Mouse (Mus musculus) lung, adult 18-20 months (tissue): ENCODE measurements around the gene Cxcr4.
A peak's percentile ranks its signal among the peaks of the same experiment; 100 is the strongest.
"Not testable (repeated sequence)": the region's sequence is repeated elsewhere in the genome, so short reads cannot be mapped to it uniquely, and the experiment has no call there.

Source experiments
- DNase-seq, 2 experiments: peaks; one replicate each; pipeline ENCODE4 v3.0.0; 2022; ENCODE audit warnings: mixed read lengths in 2 of 2

Gene Cxcr4

DNA sequence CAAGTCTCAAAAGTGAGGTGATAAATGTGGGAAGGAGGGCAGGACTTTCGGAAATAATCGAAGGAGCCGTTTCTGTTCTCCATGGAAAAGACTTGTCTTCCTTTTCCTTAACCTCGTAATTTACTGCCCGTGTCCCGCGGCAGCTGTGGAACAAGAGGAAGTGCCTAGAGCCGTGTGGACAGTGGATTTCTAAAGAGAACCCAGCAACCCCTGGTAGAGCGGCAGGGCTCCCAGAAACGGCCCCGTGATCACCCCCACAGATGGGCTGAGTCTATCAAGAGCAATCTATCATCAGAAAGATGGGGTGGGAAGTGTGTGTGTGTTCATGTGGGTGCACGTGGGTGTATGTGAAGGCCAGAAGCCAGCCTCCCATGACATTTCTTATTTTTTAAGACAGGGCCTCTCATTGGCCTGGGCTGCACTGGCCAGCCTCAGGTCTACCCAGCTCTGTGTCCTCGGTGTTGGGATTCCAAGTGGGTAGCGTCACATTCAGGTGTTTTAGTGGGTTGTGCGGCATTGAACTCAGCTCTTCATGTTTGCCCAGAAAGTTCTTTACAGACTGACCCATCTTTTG, 5.2 kb upstream of the Cxcr4 start:
- no peak for DNase-seq

DNA sequence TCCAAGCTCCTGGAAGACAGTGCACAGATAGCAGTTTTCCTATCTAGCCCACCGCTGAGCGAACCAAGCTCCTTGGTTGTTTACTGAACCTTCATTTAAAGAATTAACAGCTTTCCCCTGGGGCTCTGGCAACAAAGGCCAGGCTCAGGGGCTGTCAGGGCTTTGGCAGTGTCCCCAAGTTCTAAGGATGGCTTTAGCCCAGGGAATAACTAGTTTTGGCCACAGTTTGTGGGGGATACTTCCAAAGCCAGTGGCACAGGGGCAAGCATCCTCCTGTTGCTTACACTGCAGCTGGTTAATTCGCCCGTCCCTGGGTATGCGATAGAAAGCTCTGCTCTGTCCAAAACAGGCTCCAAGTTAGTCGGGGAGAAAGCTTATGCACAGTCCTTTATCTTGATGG, 3.4 kb upstream of the Cxcr4 start:
- no peak for DNase-seq

DNA sequence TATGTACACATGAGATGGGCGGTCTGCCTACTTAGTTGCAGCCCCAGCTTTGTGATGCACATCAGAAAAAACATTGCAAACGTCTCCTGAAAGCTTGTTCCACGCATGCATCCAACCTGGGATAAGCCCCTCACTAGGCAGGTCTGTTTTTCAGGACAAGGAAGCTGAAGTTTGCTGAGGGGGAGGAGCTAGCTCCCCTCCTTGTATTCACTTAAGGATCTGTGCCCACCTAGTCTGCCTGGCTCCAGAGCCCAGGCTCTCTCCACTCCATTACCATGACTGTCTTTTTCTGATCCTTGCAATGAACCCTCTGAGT, 3.0 kb upstream of the Cxcr4 start:
- DNase-seq: no peak

- no peak for DNase-seq
Measured at GRCm38 (mm10) chr1:128594353-128595104, 2.4 kb upstream of the Cxcr4 start.

DNA sequence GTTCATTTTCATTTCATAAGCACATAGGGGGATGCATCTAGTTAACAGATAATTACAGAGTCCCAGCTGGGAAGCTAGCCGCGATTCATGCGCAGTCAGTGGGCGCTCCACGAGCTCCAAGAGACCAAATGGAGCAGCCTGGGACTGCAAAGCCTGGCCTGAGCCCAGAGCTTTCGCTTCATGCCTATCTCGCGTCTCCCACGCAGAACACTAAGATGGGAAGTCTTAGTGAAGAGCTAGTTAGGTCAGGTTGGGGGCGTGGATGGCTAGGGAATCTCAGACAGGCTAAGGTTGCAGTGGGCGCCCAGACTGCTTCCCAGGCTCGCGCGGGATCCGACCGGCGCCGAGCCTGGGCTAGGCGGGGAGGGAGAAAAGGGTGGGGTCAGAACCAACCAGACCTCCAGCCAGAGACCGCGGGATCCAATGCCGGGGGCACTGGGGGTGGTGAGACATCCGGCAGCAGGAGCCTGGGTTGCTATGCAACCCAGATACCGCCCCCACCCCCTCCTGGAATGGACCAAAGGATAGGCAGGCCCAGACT, 938 bp upstream of the Cxcr4 start:
- DNase-seq: peak; percentile 58 to 64

DNA sequence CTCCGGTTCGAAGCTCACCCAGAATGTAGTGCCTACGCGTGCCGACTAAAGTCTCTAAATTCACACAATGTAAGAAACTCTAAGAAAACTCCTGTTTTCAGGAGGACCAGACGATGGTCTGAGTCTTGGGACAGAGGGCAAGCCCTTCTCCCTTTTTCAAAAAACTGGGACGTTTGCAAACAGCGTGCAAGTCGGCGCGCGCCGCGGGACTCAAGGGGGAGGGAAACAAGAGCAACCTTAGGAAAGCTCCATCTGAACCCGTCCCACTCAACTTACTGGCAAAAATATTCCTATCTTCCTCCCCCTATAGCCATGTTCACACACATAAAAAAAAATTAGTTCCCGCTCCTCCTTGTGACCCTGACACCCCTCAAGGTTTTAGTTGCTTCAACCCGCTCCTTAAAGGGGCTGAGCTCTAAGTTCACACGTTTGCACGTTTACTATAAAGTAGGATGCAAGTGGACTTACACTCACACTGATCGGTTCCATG, 327 bp downstream of the Cxcr4 start:
- DNase-seq: no peak

GRCm38 (mm10) chr1:128590816-128591720, 1.0 kb downstream of the Cxcr4 start:
- peak; percentile 57 to 68 for DNase-seq

DNA sequence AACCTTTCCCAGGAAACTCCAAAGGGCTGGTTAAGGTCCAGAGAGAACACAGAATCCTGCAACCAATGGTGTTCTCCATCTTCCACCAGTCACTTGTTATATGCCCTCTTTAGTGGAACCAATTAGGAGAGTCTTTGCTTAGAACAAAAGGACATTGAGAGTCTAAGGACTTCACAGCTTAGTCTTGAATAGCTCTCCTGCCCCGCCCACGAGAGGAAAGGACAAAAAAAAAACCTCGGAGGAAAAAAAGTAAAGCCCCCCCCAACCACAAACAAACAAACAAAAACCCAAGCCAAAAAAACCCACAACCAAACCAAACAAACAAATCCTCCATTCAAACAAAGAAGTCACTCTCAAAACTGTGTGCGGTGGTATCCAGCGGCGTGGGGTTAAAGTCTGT, 2.1 kb downstream of the Cxcr4 start:
- no peak for DNase-seq

DNA sequence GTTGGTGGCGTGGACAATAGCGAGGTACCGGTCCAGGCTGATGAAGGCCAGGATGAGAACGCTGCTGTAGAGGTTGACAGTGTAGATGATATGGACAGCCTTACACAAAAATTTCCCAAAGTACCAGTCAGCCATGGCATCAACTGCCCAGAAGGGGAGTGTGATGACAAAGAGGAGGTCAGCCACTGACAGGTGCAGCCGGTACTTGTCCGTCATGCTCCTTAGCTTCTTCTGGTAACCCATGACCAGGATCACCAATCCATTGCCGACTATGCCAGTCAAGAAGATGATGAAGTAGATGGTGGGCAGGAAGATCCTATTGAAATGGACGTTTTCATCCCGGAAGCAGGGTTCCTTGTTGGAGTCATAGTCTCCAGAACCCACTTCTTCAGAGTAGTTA, 2.6 kb downstream of the Cxcr4 start:
- no peak for DNase-seq

DNA sequence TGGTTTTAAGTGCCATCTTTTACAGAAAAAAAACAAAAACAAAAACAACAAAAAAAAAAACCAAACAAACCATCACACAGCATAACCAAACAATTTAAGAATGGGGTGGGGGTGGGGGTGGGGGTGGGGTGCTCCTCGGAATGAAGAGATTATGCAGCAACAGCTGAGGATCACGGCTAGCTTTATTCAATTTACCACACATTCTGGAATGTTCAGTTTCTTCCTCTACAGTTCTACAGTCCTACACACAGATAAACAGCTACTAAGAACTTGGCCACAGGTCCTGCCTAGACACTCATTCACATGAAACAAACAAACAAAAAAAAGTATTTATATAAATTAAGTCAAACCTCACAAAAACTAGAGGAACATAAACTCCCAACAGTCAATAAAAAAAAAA, 3.8 kb downstream of the Cxcr4 start:
- DNase-seq: no peak

DNA sequence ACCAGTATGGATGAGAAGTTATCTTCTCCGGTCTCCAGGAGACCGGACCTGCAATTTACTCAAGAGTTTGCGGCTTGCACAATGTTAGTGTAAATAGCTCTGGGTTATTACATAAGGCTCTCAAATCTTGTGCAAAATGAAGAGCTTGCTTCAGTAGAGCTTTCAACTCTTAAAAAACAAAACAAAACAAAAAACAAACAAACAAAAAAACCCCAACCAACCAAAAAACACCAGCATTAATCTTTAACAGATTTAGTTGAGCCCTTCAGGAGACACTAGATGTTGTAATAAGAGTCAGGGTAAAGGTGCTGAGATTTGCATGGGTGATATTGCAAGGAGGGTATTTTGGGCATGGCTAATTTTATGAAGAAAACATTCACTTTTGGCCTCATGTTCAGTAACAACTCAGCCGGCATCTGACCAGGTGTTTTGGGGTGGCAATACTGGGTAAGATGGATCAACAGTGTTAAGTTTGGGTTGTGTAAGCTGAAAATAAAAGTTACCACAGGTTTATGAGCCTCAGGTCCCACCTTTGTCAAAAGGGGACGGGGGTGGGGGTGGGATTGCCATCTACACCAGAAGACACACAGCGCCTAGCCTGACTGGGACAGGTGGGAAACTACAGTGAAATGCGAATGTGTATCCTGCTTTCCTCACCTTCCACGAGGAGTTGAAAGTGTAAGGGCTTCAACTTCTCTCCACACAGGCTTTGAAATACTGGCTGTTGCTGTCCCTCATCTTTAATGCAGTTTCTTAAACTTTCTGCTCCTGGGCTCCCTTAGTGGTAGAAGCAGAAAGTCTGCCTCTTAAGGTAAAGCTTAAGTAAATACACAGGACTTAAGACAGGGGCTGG, 4.9 kb downstream of the Cxcr4 start:
- peak in 1 of 2 experiments; percentile 43 for DNase-seq

- no peak for DNase-seq
Measured at GRCm38 (mm10) chr1:128586162-128586927, 5.7 kb downstream of the Cxcr4 start.

GRCm38 (mm10) chr1:128585396-128586161, 6.5 kb downstream of the Cxcr4 start:
- no peak for DNase-seq

DNA sequence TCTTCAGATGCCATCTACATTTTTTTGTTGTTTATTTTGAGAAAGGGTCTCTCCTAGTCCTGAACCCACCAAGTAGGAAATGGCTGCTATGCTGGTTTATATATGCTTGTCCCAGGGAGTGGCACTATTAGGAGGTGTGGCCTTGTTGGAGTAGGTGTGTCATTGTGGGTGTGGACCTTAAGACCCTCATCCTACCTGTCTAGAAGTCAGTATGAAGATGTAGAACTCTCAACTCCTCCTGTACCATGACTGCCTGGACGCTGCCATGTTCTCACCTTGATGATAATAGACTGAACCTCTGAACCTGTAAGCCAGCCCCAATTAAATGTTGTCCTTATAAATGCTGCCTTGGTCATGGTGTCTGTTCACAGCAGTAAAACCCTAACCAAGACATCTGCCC, 7.4 kb downstream of the Cxcr4 start:
- DNase-seq: not testable (repeated sequence)

DNA sequence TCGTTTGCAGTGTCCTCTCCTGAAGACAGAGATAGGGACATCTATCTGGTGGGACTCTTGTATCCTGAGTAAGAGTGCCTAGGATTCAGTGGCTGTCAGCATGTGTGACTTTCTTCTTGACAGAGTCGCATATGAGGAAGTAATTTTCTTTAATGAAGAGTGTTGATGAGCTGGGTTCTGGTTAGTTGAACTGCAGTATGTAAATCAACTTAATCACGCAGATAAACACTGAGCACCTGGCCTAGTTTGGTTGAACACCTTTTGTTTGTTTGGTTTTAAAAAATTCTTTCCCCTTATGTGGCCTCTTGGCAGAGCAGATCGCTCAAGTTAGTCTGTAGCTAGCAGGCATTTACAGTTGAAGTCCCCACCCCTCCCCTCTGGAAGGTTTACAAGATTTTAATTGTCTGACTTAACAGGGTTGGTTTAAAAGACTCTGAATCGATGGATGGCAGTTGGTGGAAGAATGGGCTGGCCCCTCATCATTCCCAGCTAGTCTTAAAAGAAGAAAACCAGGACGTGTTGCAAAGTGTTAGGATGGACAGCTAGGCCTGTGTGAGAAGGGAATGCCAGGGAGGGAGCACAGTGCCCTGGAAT, 8.7 kb downstream of the Cxcr4 start:
- no peak for DNase-seq

GRCm38 (mm10) chr1:128580321-128580720, 11.8 kb downstream of the Cxcr4 start:
- no peak for DNase-seq

DNA sequence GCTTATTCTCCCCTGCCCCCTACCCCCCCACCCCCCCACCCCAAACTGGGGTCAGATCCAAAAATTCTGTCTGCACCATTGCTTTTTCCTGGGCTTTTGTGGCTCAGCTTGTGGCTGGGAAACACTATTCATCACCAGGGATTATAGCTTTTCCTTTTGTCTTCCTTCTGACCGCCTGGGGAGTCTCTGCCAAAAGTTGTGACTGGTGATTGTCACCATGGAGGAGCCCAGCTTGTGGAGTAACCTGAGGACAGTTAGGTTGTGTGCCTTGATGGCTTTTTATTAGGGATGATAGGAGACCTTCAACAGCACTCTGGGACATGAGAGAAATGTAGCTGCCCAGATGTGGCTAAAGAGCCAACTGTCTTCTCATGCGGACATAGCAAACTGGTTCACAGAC, 13.6 kb downstream of the Cxcr4 start:
- DNase-seq: no peak

DNA sequence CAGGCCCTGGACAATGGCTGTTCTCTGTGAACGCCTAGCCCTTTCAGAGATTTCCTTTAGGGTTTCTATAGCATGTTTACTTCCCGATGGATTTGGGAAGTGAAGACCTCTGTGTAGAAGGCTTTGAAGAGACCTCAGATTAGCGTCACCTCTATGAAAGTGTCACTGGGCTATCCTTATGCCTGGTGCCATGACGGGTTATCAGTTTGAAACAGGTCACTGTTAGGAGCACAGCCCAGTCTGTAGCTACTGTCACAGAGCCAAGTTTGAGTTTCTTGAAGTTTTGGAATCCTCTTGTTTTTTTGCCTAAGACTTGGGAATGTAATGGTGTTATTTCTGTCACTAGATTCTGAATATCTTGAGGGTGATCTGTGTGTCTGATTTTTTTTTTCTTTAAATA, 17.0 kb downstream of the Cxcr4 start:
- no peak for DNase-seq

GRCm38 (mm10) chr1:128571033-128571432, 21.1 kb downstream of the Cxcr4 start:
- DNase-seq: no peak

GRCm38 (mm10) chr1:128569992-128570648, 22.0 kb downstream of the Cxcr4 start:
- DNase-seq: no peak
